Mouse (Mus musculus) lung, postnatal 0 days (tissue): ENCODE measurements at regions not wholly inside any gene's neighbourhood (a gene's known extent, or its start where the extent isn't known, plus 50 kb on each side); places are given as distances from the start of the nearest gene placed in this dataset.

Source experiments
- CTCF ChIP-seq: IDR thresholded peaks from 2 replicates; pipeline ENCODE4 v1.5.1; 2016; ENCODE audit warnings: antibody characterized with exemption, mild to moderate bottlenecking
- EP300 ChIP-seq: IDR thresholded peaks from 2 replicates; pipeline ENCODE4 v1.6.1; 2016; ENCODE audit warnings: antibody characterized with exemption, mild to moderate bottlenecking, control low read depth

- TF ChIP-seq CTCF, result no peak
- no peak for TF ChIP-seq EP300
Measured at GRCm38 (mm10) chr12:12539291-12539690, 277.4 kb downstream of the Fam49a start.
